In genomic region chr5:101958941-101959340, GRCm38 (mm10) we compare ENCODE assay signal across 17 mouse cellular contexts.
DNase-seq lines count a peak whose midpoint lies in the region; ATAC-seq and TF ChIP-seq lines count a peak whose summit lies in the region.
"Had no signal": no experiment of that assay in that cellular context is flagged by ENCODE, and none has a peak within 500 bp of the region (broad histone marks: within the 10 kb centered on the region; RNA-seq: fewer than 3 reads in every experiment).

No protein-coding gene starts in this region.

- 85% methylated on average over 4 of the region's 4 CpGs for WGBS in forebrain, embryonic 15.5 days
- 90% methylated on average over 4 of the region's 4 CpGs for WGBS in forebrain, embryonic 10.5 days
- WGBS in forebrain, postnatal 0 days, result 79% methylated on average over 4 of the region's 4 CpGs
- 96% methylated on average over 4 of the region's 4 CpGs for WGBS in forebrain, embryonic 13.5 days

- H3K4me3 ChIP-seq in forebrain, embryonic 15.5 days, result no peak overlapping the region
- H3K4me3 ChIP-seq in forebrain, embryonic 10.5 days, result no peak overlapping the region
- H3K4me3 ChIP-seq in forebrain, postnatal 0 days (ENCODE audit: low read depth, low read length), result no peak overlapping the region
- H3K4me3 ChIP-seq in forebrain, embryonic 13.5 days, result no peak overlapping the region
- H3K4me3 ChIP-seq: embryonic facial prominence, embryonic 13.5 days; embryonic facial prominence, embryonic 15.5 days; erythroblast, embryonic 14.5 days; gastrocnemius, adult 2 months had no signal

- DNase-seq in cerebellum, postnatal 10 days, result peak; percentile 39 to 62
- no peak for DNase-seq in cerebellum, adult 11 months
- DNase-seq in forebrain, embryonic 10.5 days (ENCODE audit: extremely low spot score, low spot score), result no peak
- no peak for DNase-seq in forebrain, postnatal 0 days
- no peak for DNase-seq in adrenal gland, postnatal 14 days
- DNase-seq: adrenal gland, adult 8-10 months; adrenal gland, postnatal 25 days; cerebellum, adult 9-10 months; embryo, embryonic 11 days; gastrocnemius, adult 2 months; gastrocnemius, postnatal 10 days had no signal

- no peak for TF ChIP-seq CTCF in forebrain, postnatal 0 days (IDR thresholded peaks at IDR 0.05; ENCODE audit: low read depth)

- H3K4me1 ChIP-seq in forebrain, embryonic 15.5 days, result peaks cover 22% of the 10 kb centered on the region
- H3K4me1 ChIP-seq in forebrain, embryonic 10.5 days, result no peaks in the 10 kb centered on the region
- H3K4me1 ChIP-seq in forebrain, postnatal 0 days (ENCODE audit: insufficient read depth), result no peaks in the 10 kb centered on the region
- peaks cover 14% of the 10 kb centered on the region for H3K4me1 ChIP-seq in forebrain, embryonic 13.5 days

- no peak overlapping the region for H3K9ac ChIP-seq in forebrain, embryonic 15.5 days (replicated peaks)
- H3K9ac ChIP-seq in forebrain, postnatal 0 days, result no peak overlapping the region
- no peak overlapping the region for H3K9ac ChIP-seq in forebrain, embryonic 13.5 days
- H3K9ac ChIP-seq: embryonic facial prominence, embryonic 13.5 days; embryonic facial prominence, embryonic 15.5 days had no signal

- no peak overlapping the region for H3K4me2 ChIP-seq in forebrain, embryonic 15.5 days (replicated peaks)
- no peak overlapping the region for H3K4me2 ChIP-seq in forebrain, postnatal 0 days (ENCODE audit: low read depth)
- no peak overlapping the region for H3K4me2 ChIP-seq in forebrain, embryonic 13.5 days
- H3K4me2 ChIP-seq: embryonic facial prominence, embryonic 13.5 days; embryonic facial prominence, embryonic 15.5 days had no signal

- H3K9me3 ChIP-seq in forebrain, embryonic 15.5 days, result no peaks in the 10 kb centered on the region
- no peaks in the 10 kb centered on the region for H3K9me3 ChIP-seq in forebrain, embryonic 10.5 days
- H3K9me3 ChIP-seq in forebrain, postnatal 0 days (ENCODE audit: low read length), result no peaks in the 10 kb centered on the region
- H3K9me3 ChIP-seq in forebrain, embryonic 13.5 days (replicated peaks), result no peaks in the 10 kb centered on the region
- H3K9me3 ChIP-seq: embryonic facial prominence, embryonic 13.5 days; embryonic facial prominence, embryonic 15.5 days had no signal

- no peaks in the 10 kb centered on the region for H3K27me3 ChIP-seq in forebrain, embryonic 15.5 days
- no peaks in the 10 kb centered on the region for H3K27me3 ChIP-seq in forebrain, embryonic 10.5 days (ENCODE audit: poor library complexity, severe bottlenecking)
- no peaks in the 10 kb centered on the region for H3K27me3 ChIP-seq in forebrain, postnatal 0 days (ENCODE audit: insufficient read depth, low read length)
- H3K27me3 ChIP-seq in forebrain, embryonic 13.5 days, result no peaks in the 10 kb centered on the region
- H3K27me3 ChIP-seq: embryonic facial prominence, embryonic 13.5 days; embryonic facial prominence, embryonic 15.5 days had no signal

- ATAC-seq in forebrain, embryonic 15.5 days (replicated peaks), result peak; percentile 11; the same call in 1 of the 2 replicates
- ATAC-seq in forebrain, postnatal 0 days, result 0 out of 2 replicates have a peak, but pooled peaks have one; percentile 4
- no peak for ATAC-seq in forebrain, embryonic 13.5 days
- ATAC-seq: activated CD4-positive, CD25-positive, alpha-beta regulatory T cell, adult 4 months had no signal

- peak overlapping the region; percentile 68; the same call in 1 of the 2 replicates for H3K27ac ChIP-seq in forebrain, embryonic 15.5 days (replicated peaks)
- no peak overlapping the region for H3K27ac ChIP-seq in forebrain, embryonic 10.5 days
- H3K27ac ChIP-seq in forebrain, postnatal 0 days (ENCODE audit: low read depth, low read length), result no peak overlapping the region
- no peak overlapping the region for H3K27ac ChIP-seq in forebrain, embryonic 13.5 days
- H3K27ac ChIP-seq: embryonic facial prominence, embryonic 13.5 days; embryonic facial prominence, embryonic 15.5 days; gastrocnemius, adult 2 months had no signal

- H3K36me3 ChIP-seq in forebrain, embryonic 15.5 days, result peaks cover 31% of the 10 kb centered on the region
- H3K36me3 ChIP-seq in forebrain, embryonic 10.5 days (replicated peaks), result peaks cover 75% of the 10 kb centered on the region
- H3K36me3 ChIP-seq in forebrain, postnatal 0 days (ENCODE audit: insufficient read depth), result peaks cover 18% of the 10 kb centered on the region
- H3K36me3 ChIP-seq in forebrain, embryonic 13.5 days (ENCODE audit: poor library complexity, severe bottlenecking), result peaks cover 53% of the 10 kb centered on the region

Comparison
In these comparisons a context has a peak if more than half of its experiments do, and no peak if none do; other contexts are left out.
1. DNase-seq: peak in cerebellum, postnatal 10 days (2 of 2); none in cerebellum, adult 11 months (single experiment), forebrain, embryonic 10.5 days (single experiment), forebrain, postnatal 0 days (single experiment) and adrenal gland, postnatal 14 days (single experiment).